ENCODE assay signal across 38 mouse cellular contexts in the genomic region with DNA sequence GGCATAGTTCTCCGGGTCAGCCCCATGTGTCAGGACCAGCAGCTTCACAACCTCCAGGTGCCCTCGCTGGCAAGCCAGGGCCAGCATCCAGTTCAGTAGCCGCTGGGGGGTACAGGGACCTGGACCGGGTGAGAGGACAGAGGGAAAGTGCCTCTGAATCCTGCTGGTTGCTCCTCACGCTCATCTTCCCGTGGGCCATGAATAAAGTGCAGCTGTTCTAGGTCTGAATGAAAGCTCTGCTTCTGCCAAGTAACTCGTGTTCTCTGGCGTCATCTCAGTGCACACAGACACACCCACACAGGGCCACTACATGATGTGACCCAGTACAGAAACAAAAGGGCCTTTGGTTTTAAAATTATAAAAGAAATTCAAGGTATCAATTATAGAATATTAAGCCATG. TPM values are rescaled to one million over a fixed set of nuclear protein-coding genes. Genes with fewer than 3 reads are reported as not detected.
DNase-seq lines count a peak whose midpoint lies in the region; ATAC-seq lines count a peak whose summit lies in the region.
"Had no signal": no experiment of that assay in that cellular context is flagged by ENCODE, and none has a peak within 500 bp of the region (broad histone marks: within the 10 kb centered on the region; RNA-seq: fewer than 3 reads in every experiment).

No protein-coding gene starts in this region.

- intact Hi-C loops in gastrocnemius, postnatal 36 days (cut with DNase I): no loop called here
- intact Hi-C loops in heart, postnatal 25 days (cut with DNase I): no loop called here

- no peak overlapping the region for H3K4me3 ChIP-seq in midbrain, embryonic 11.5 days (ENCODE audit: low read depth, low read length)
- H3K4me3 ChIP-seq in midbrain, embryonic 13.5 days (replicated peaks): no peak overlapping the region
- H3K4me3 ChIP-seq: embryonic facial prominence, embryonic 12.5 days; heart, embryonic 15.5 days; kidney, embryonic 15.5 days; limb, embryonic 13.5 days; liver, embryonic 13.5 days; midbrain, embryonic 12.5 days had no signal

- no peaks in the 10 kb centered on the region for H3K4me1 ChIP-seq in midbrain, embryonic 11.5 days (ENCODE audit: control insufficient read depth, insufficient read depth, low read length)
- no peaks in the 10 kb centered on the region for H3K4me1 ChIP-seq in midbrain, embryonic 13.5 days (replicated peaks)
- H3K4me1 ChIP-seq: embryonic facial prominence, embryonic 12.5 days; heart, embryonic 15.5 days; kidney, embryonic 15.5 days; liver, embryonic 13.5 days; midbrain, embryonic 12.5 days had no signal

- ATAC-seq in midbrain, embryonic 11.5 days (ENCODE audit: low FRiP score): no peak
- no peak for ATAC-seq in midbrain, embryonic 13.5 days
- ATAC-seq: CD4-positive, CD25-positive, alpha-beta regulatory T cell, adult 4 months; forebrain, embryonic 14.5 days; hindbrain, embryonic 16.5 days; lung, postnatal 0 days had no signal

- H3K9ac ChIP-seq in midbrain, embryonic 11.5 days (ENCODE audit: low read length): no peak overlapping the region
- no peak overlapping the region for H3K9ac ChIP-seq in midbrain, embryonic 13.5 days (replicated peaks)
- H3K9ac ChIP-seq: embryonic facial prominence, embryonic 12.5 days; heart, embryonic 15.5 days; kidney, embryonic 15.5 days; limb, embryonic 13.5 days; liver, embryonic 13.5 days; midbrain, embryonic 12.5 days had no signal

- H3K36me3 ChIP-seq in midbrain, embryonic 11.5 days (ENCODE audit: control insufficient read depth, insufficient read depth, low read length): no peaks in the 10 kb centered on the region
- H3K36me3 ChIP-seq in midbrain, embryonic 13.5 days: no peaks in the 10 kb centered on the region
- H3K36me3 ChIP-seq: midbrain, embryonic 12.5 days had no signal

- WGBS in midbrain, embryonic 11.5 days: 86% methylated on average over 8 of the region's 8 CpGs
- WGBS in midbrain, embryonic 13.5 days: 89% methylated on average over 8 of the region's 8 CpGs

- no peaks in the 10 kb centered on the region for H3K9me3 ChIP-seq in midbrain, embryonic 11.5 days (ENCODE audit: control insufficient read depth, low read length)
- no peaks in the 10 kb centered on the region for H3K9me3 ChIP-seq in midbrain, embryonic 13.5 days
- H3K9me3 ChIP-seq: embryonic facial prominence, embryonic 12.5 days; heart, embryonic 15.5 days; kidney, embryonic 15.5 days; midbrain, embryonic 12.5 days had no signal

- peak; percentile 48 for DNase-seq in gastrocnemius, postnatal 25 days
- no peak for DNase-seq in gastrocnemius, postnatal 36 days
- peak; percentile 55 to 68 for DNase-seq in heart, adult 9 months (ENCODE audit: low spot score in 2 of 2)
- no peak for DNase-seq in heart, postnatal 25 days (ENCODE audit: low spot score)
- DNase-seq in midbrain, embryonic 11.5 days (ENCODE audit: low spot score, missing footprints): peak; percentile 49
- DNase-seq in kidney, postnatal 25 days: no peak
- DNase-seq: adrenal gland, postnatal 25 days; cerebellum, adult 11-12 months; cerebellum, adult 9-11 months; embryo, embryonic 11 days; kidney, adult 18-20 months; kidney, postnatal 4 days; liver, embryonic 13.5 days; lung, adult 18-20 months; thymus, postnatal 4 days had no signal

- no peak overlapping the region for H3K4me2 ChIP-seq in midbrain, embryonic 11.5 days
- H3K4me2 ChIP-seq in midbrain, embryonic 13.5 days (replicated peaks): no peak overlapping the region
- H3K4me2 ChIP-seq: embryonic facial prominence, embryonic 12.5 days; heart, embryonic 15.5 days; kidney, embryonic 15.5 days; limb, embryonic 13.5 days; liver, embryonic 13.5 days; midbrain, embryonic 12.5 days had no signal

- H3K27ac ChIP-seq in midbrain, embryonic 11.5 days (ENCODE audit: low read depth, low read length): no peak overlapping the region
- H3K27ac ChIP-seq in midbrain, embryonic 13.5 days: no peak overlapping the region
- H3K27ac ChIP-seq: embryonic facial prominence, embryonic 12.5 days; heart, embryonic 15.5 days; kidney, embryonic 15.5 days; limb, embryonic 13.5 days; liver, embryonic 13.5 days; midbrain, embryonic 12.5 days had no signal

- H3K27me3 ChIP-seq in midbrain, embryonic 11.5 days (ENCODE audit: control insufficient read depth, insufficient read depth, low read length): no peaks in the 10 kb centered on the region
- H3K27me3 ChIP-seq in midbrain, embryonic 13.5 days: no peaks in the 10 kb centered on the region
- H3K27me3 ChIP-seq: embryonic facial prominence, embryonic 12.5 days; heart, embryonic 15.5 days; kidney, embryonic 15.5 days; limb, embryonic 13.5 days; liver, embryonic 13.5 days; midbrain, embryonic 12.5 days had no signal

RNA-seq across cellular contexts. Expression of a gene that starts 33.4 kb away (rescaled TPM):
- not detected for total RNA-seq in gastrocnemius, postnatal 25 days (2021)
- total RNA-seq in gastrocnemius, postnatal 36 days (2021): not detected
- total RNA-seq in heart, postnatal 25 days (2021): not detected
- not detected in 2 replicates for polyA plus RNA-seq in midbrain, embryonic 11.5 days (2014; fragmentation: Nextera tagmentation; extraction: Ambion mirVana)
- not detected in 2 replicates for polyA plus RNA-seq in midbrain, embryonic 13.5 days (2015; fragmentation: Nextera tagmentation; extraction: Ambion mirVana)
- total RNA-seq: adrenal gland, adult 18-20 months; adrenal gland, postnatal 25 days; layer of hippocampus, adult 8-10 months; layer of hippocampus, postnatal 25 days; left cerebral cortex, adult 8-10 months; left cerebral cortex, postnatal 36 days; megakaryocyte, adult 5-6 weeks had no signal
- polyA plus RNA-seq: CD4-positive, CD25-positive, alpha-beta regulatory T cell, adult 4 months; embryonic facial prominence, embryonic 12.5 days; forebrain, embryonic 14.5 days; heart, embryonic 15.5 days; hindbrain, embryonic 11.5 days; hindbrain, embryonic 16.5 days; intestine, embryonic 14.5 days; kidney, embryonic 15.5 days; limb, embryonic 13.5 days; liver, embryonic 13.5 days; lung, postnatal 0 days; midbrain, embryonic 12.5 days; neural tube, embryonic 14.5 days; small intestine, adult 2 months; stomach, embryonic 14.5 days; testis, adult 2 months; thymus, postnatal 0 days had no signal

RNA-seq across cellular contexts. Expression of a gene that starts 55.8 kb away (rescaled TPM):
- 1 to 10 TPM; 3.2 to 3.7 TPM for total RNA-seq in gastrocnemius, postnatal 25 days (2021)
- total RNA-seq in gastrocnemius, postnatal 36 days (2021): 1 to 10 TPM; 3.3 to 4.9 TPM
- total RNA-seq in heart, postnatal 25 days (2021): 10 to 100 TPM in 1 of 2 experiments, 1 to 10 TPM in 1; 9.9 to 10.5 TPM
- 2.5 and 2.9 TPM in 2 replicates for polyA plus RNA-seq in midbrain, embryonic 11.5 days (2014; fragmentation: Nextera tagmentation; extraction: Ambion mirVana)
- 2.8 and 2.9 TPM in 2 replicates for polyA plus RNA-seq in midbrain, embryonic 13.5 days (2015; fragmentation: Nextera tagmentation; extraction: Ambion mirVana)

Comparison
In these comparisons a context has a peak if more than half of its experiments do, and no peak if none do; other contexts are left out.
1. DNase-seq: peak in gastrocnemius, postnatal 25 days (single experiment), heart, adult 9 months (2 of 2) and midbrain, embryonic 11.5 days (single experiment); none in gastrocnemius, postnatal 36 days (0 of 2), heart, postnatal 25 days (single experiment) and kidney, postnatal 25 days (0 of 2).